16 mouse cellular contexts compared by ENCODE assay signal in the genomic region with DNA sequence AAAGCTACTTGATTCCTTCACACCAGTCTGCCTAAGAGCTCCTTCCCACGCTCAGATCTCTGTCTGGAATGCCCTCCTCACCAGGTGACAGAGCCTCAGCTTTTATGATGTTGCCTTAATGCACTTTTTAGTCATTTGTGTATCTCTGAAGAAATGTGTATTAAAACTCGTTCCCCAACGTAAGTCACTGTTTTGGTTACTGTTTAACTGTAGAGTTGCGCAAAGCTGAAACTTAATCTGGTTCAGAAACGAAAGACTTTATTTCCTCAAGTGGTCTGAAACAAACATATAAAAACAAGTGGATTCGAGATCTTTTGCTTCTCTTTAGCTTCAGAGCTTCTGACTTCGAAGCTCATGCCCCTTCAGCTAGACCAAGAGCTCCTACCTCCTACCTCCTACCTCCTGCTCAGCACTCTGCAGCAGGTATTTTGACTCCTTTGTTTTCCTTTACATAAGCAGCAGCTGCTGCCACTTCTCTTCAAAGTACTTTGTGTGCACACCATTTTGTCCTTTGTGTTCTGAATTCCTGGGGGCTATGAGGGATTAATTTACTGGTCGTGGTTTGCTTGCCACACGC.
DNase-seq lines count a peak whose midpoint lies in the region; ATAC-seq and TF ChIP-seq lines count a peak whose summit lies in the region.
"Had no signal": no experiment of that assay in that cellular context is flagged by ENCODE, and none has a peak within 500 bp of the region (broad histone marks: within the 10 kb centered on the region; RNA-seq: fewer than 3 reads in every experiment).

No protein-coding gene starts in this region.

- peak; percentile 11 for DNase-seq in forebrain, embryonic 14.5 days (ENCODE audit: low spot score)
- no peak for DNase-seq in forebrain, postnatal 0 days
- no peak for DNase-seq in lung, postnatal 4 days
- peak; percentile 75 for DNase-seq in Muller cell, postnatal 12 days (ENCODE audit: inconsistent ontology term)
- no peak for DNase-seq in cerebellum, postnatal 36 days
- no peak for DNase-seq in right cerebral cortex, postnatal 14 days
- DNase-seq: adrenal gland, adult 8-10 months; cerebellum, adult 9-10 months; spleen, adult 18-20 months; thymus, postnatal 4 days had no signal

- no peak overlapping the region for H3K27ac ChIP-seq in forebrain, embryonic 14.5 days (ENCODE audit: low read depth, low read length)
- no peak overlapping the region for H3K27ac ChIP-seq in forebrain, postnatal 0 days (ENCODE audit: low read depth, low read length)
- peak overlapping the region; percentile 39; the same call in 1 of the 2 replicates for H3K27ac ChIP-seq in lung, embryonic 16.5 days (ENCODE audit: low read length)
- H3K27ac ChIP-seq in intestine, embryonic 15.5 days: peak overlapping the region; percentile 72
- H3K27ac ChIP-seq: kidney, embryonic 15.5 days; limb, embryonic 12.5 days; liver, embryonic 14.5 days had no signal

- 45% methylated on average over 9 of the region's 9 CpGs for WGBS in forebrain, embryonic 14.5 days
- 50% methylated on average over 9 of the region's 9 CpGs for WGBS in forebrain, postnatal 0 days
- WGBS in lung, embryonic 16.5 days: 43% methylated on average over 9 of the region's 9 CpGs
- 47% methylated on average over 9 of the region's 9 CpGs for WGBS in intestine, embryonic 15.5 days

- no peak overlapping the region for H3K9ac ChIP-seq in forebrain, embryonic 14.5 days (ENCODE audit: low read length)
- no peak overlapping the region for H3K9ac ChIP-seq in forebrain, postnatal 0 days
- H3K9ac ChIP-seq in lung, embryonic 16.5 days (ENCODE audit: low read length): no peak overlapping the region
- H3K9ac ChIP-seq in intestine, embryonic 15.5 days: no peak overlapping the region
- H3K9ac ChIP-seq: kidney, embryonic 15.5 days; limb, embryonic 12.5 days; liver, embryonic 14.5 days had no signal

- H3K4me2 ChIP-seq in forebrain, embryonic 14.5 days (ENCODE audit: low read length): no peak overlapping the region
- H3K4me2 ChIP-seq in forebrain, postnatal 0 days (ENCODE audit: low read depth): no peak overlapping the region
- H3K4me2 ChIP-seq in lung, embryonic 16.5 days (ENCODE audit: low read depth, low read length): no peak overlapping the region
- H3K4me2 ChIP-seq in intestine, embryonic 15.5 days (replicated peaks): no peak overlapping the region
- H3K4me2 ChIP-seq: kidney, embryonic 15.5 days; limb, embryonic 12.5 days had no signal

- H3K9me3 ChIP-seq in forebrain, embryonic 14.5 days (replicated peaks; ENCODE audit: control insufficient read depth, low read length): no peaks in the 10 kb centered on the region
- no peaks in the 10 kb centered on the region for H3K9me3 ChIP-seq in forebrain, postnatal 0 days (ENCODE audit: low read length)
- no peaks in the 10 kb centered on the region for H3K9me3 ChIP-seq in lung, embryonic 16.5 days (ENCODE audit: control insufficient read depth, low read length)
- H3K9me3 ChIP-seq in intestine, embryonic 15.5 days: no peaks in the 10 kb centered on the region
- H3K9me3 ChIP-seq: kidney, embryonic 15.5 days; limb, embryonic 12.5 days had no signal

- H3K36me3 ChIP-seq in forebrain, embryonic 14.5 days (ENCODE audit: control insufficient read depth, insufficient read depth, low read length): no peaks in the 10 kb centered on the region
- H3K36me3 ChIP-seq in forebrain, postnatal 0 days (ENCODE audit: insufficient read depth): no peaks in the 10 kb centered on the region
- no peaks in the 10 kb centered on the region for H3K36me3 ChIP-seq in lung, embryonic 16.5 days (ENCODE audit: control insufficient read depth, insufficient read depth, low read length)
- no peaks in the 10 kb centered on the region for H3K36me3 ChIP-seq in intestine, embryonic 15.5 days
- H3K36me3 ChIP-seq: kidney, embryonic 15.5 days; limb, embryonic 12.5 days had no signal

- H3K27me3 ChIP-seq in forebrain, embryonic 14.5 days (replicated peaks; ENCODE audit: control insufficient read depth, insufficient read depth, low read length): no peaks in the 10 kb centered on the region
- no peaks in the 10 kb centered on the region for H3K27me3 ChIP-seq in forebrain, postnatal 0 days (ENCODE audit: insufficient read depth, low read length)
- no peaks in the 10 kb centered on the region for H3K27me3 ChIP-seq in lung, embryonic 16.5 days (ENCODE audit: control insufficient read depth, insufficient read depth, low read depth, low read length)
- H3K27me3 ChIP-seq in intestine, embryonic 15.5 days (replicated peaks): no peaks in the 10 kb centered on the region
- H3K27me3 ChIP-seq: kidney, embryonic 15.5 days; limb, embryonic 12.5 days; megakaryocyte, embryonic 14.5 days had no signal

- TF ChIP-seq CTCF in forebrain, postnatal 0 days (IDR thresholded peaks at IDR 0.05; ENCODE audit: low read depth): no peak

- no peaks in the 10 kb centered on the region for H3K4me1 ChIP-seq in forebrain, embryonic 14.5 days (ENCODE audit: control insufficient read depth, insufficient read depth, low read length)
- H3K4me1 ChIP-seq in forebrain, postnatal 0 days (ENCODE audit: insufficient read depth): no peaks in the 10 kb centered on the region
- H3K4me1 ChIP-seq in lung, embryonic 16.5 days (replicated peaks; ENCODE audit: control insufficient read depth, insufficient read depth, low read length): no peaks in the 10 kb centered on the region
- H3K4me1 ChIP-seq in intestine, embryonic 15.5 days (replicated peaks): no peaks in the 10 kb centered on the region
- H3K4me1 ChIP-seq: kidney, embryonic 15.5 days; megakaryocyte, embryonic 14.5 days had no signal

- no peak for ATAC-seq in forebrain, embryonic 14.5 days
- no peak for ATAC-seq in forebrain, postnatal 0 days
- ATAC-seq in lung, embryonic 16.5 days (ENCODE audit: low read depth): peak; percentile 68
- ATAC-seq in intestine, embryonic 15.5 days: peak; percentile 80

- H3K4me3 ChIP-seq in forebrain, embryonic 14.5 days (ENCODE audit: low read depth, low read length): no peak overlapping the region
- H3K4me3 ChIP-seq in forebrain, postnatal 0 days (ENCODE audit: low read depth, low read length): no peak overlapping the region
- H3K4me3 ChIP-seq in lung, embryonic 16.5 days (ENCODE audit: low read length): no peak overlapping the region
- H3K4me3 ChIP-seq in intestine, embryonic 15.5 days (replicated peaks): no peak overlapping the region
- H3K4me3 ChIP-seq: kidney, embryonic 15.5 days; limb, embryonic 12.5 days; megakaryocyte, embryonic 14.5 days had no signal

Comparison
In these comparisons a context has a peak if more than half of its experiments do, and no peak if none do; other contexts are left out.
1. DNase-seq: peak in forebrain, embryonic 14.5 days (single experiment) and Muller cell, postnatal 12 days (single experiment); none in forebrain, postnatal 0 days (single experiment), lung, postnatal 4 days (0 of 2), cerebellum, postnatal 36 days (0 of 2) and right cerebral cortex, postnatal 14 days (single experiment).
2. ATAC-seq: peak in lung, embryonic 16.5 days (single experiment) and intestine, embryonic 15.5 days (single experiment); none in forebrain, embryonic 14.5 days (single experiment) and forebrain, postnatal 0 days (single experiment).
3. H3K27ac ChIP-seq: peak in lung, embryonic 16.5 days (single experiment) and intestine, embryonic 15.5 days (single experiment); none in forebrain, embryonic 14.5 days (single experiment) and forebrain, postnatal 0 days (single experiment).